Mouse (Mus musculus) hindbrain, postnatal 0 days (tissue): ENCODE results near the gene Actr10. TPM values are rescaled to one million over a fixed set of nuclear protein-coding genes. Genes with fewer than 3 reads are reported as not detected.

ENCODE experiments used
- ATAC-seq: fragments of 200-750 bp; cut with Nextera tagmentation; 2 replicates; pipeline ENCODE4 v1.8.0; 2017; ENCODE audit warnings: mild to moderate bottlenecking, moderate TSS enrichment, moderate library complexity
- DNase-seq: peaks from one replicate; pipeline ENCODE4 v3.0.0-alpha.2; 2015; ENCODE audit warnings: low spot score
- H3K27ac ChIP-seq: fragments of 300-500 bp; sonication (generic); 2 replicates; pipeline ENCODE4 v1.5.1; 2014; ENCODE audit warnings: mild to moderate bottlenecking
- H3K27me3 ChIP-seq: fragments of 300-500 bp; sonication (generic); 2 replicates; pipeline ENCODE4 v1.6.1; 2014; ENCODE audit warnings: low read length, mixed read lengths; ENCODE audit not compliant: insufficient read depth
- H3K36me3 ChIP-seq: fragments of 300-500 bp; sonication (generic); 2 replicates; pipeline ENCODE4 v1.6.1; 2014; ENCODE audit warnings: low read length, mixed read lengths; ENCODE audit not compliant: insufficient read depth
- H3K4me1 ChIP-seq: fragments of 300-500 bp; sonication (generic); 2 replicates; pipeline ENCODE4 v1.6.1; 2014; ENCODE audit warnings: antibody characterized with exemption, low read length, mixed read lengths; ENCODE audit not compliant: insufficient read depth
- H3K4me2 ChIP-seq: fragments of 300-500 bp; sonication (generic); 2 replicates; pipeline ENCODE4 v1.6.1; 2014; ENCODE audit warnings: low read depth, mild to moderate bottlenecking, low read length, moderate library complexity, mixed read lengths
- H3K4me3 ChIP-seq: fragments of 300-500 bp; sonication (generic); 2 replicates; pipeline ENCODE4 v1.5.1; 2014; ENCODE audit warnings: low read length
- H3K9ac ChIP-seq: fragments of 300-500 bp; sonication (generic); replicated peaks from 2 replicates; pipeline ENCODE4 v1.6.1; 2014; ENCODE audit warnings: mild to moderate bottlenecking, low read length, moderate library complexity, mixed read lengths
- H3K9me3 ChIP-seq: fragments of 300-500 bp; sonication (generic); 2 replicates; pipeline ENCODE4 v1.6.1; 2016; ENCODE audit warnings: low read length, mixed read lengths
- CTCF ChIP-seq: IDR thresholded peaks from 2 replicates; pipeline ENCODE4 v1.5.1; 2016; ENCODE audit warnings: antibody characterized with exemption, control low read depth, low read depth
- WGBS: fragments of 180-500 bp; shearing (Covaris S2); extraction: QIAGEN DNeasy Blood & Tissue Kit; methylation state at CpG from one replicate; pipeline ENCODE4 v1.1.7; 2014; 5-methylcytosine and 5-hydroxymethylcytosine counted together
- polyA plus RNA-seq: library from polyadenylated mRNA; unstranded; fragments of >200 nt; fragmentation: Nextera tagmentation; extraction: Ambion mirVana; gene quantifications from 2 replicates; pipeline ENCODE4 v1.2.1, GENCODE M21; 2015
- total RNA-seq: library from RNA; depleted of rRNA; stranded (reverse); fragments of >200 nt; gene quantifications from 2 replicates; pipeline ENCODE4 v1.2.3, GENCODE M21; 2014

Gene Actr10
- total and polyA plus RNA-seq, 2 experiments from 2014 or later, result 123 to 176 TPM

DNA sequence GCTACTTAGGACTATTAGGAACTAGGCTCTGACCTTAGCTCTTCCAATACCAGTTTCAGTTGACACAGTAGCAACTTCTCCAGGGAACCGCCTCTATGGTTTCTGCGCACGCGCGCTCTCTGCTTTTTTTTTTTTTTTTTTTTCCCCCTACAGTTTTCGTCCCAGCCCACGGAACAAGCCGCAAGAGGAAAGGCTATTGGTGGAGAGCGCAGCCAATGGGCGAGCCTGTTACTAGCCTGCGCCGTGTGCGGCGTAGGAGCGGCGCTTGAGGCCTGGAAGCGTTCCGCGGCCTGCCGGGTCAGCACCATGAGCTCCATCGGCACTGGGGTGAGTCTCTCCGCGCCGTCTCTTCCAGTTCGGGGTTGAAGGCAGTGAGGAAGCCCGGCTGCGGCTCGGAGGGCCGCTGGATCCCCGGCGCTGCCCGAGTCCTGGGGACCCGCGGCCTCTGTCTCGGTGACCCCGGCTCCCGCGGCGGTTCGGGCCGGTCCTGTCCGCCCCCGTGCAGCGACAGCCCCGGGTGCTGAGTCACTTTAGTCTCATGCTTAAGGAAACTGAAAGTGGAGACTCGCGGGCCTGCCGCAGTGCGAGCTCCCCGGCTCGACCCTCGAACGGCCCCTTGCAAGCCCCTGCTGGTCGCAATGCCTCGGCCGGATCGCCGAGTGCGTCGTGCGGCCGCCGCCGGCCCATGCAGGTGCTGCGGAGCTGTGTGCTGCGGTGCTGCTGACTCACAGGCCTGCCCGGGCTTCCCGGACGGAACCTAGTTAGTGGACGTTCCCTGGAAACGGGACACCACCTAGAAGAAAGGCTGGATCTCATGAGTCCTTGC, 37.0 kb downstream of the Actr10 start, which contains the start of gene Psma3:
Gene Psma3 (plus strand): TSS at position 181 of the 826 bp plus-strand sequence.
- peak; percentile 97 for DNase-seq
- Histone ChIP-seq H3K27me3 (no peaks in the 10 kb centered on the region), H3K4me1 (peaks cover 9% of the 10 kb centered on the region; the same call in 1 of the 2 replicates), H3K9ac (peak within 1 kb of the TSS; percentile 99), H3K27ac (peak within 1 kb of the TSS; percentile 99), H3K9me3 (no peaks in the 10 kb centered on the region), H3K4me3 (peak within 1 kb of the TSS; percentile 99), H3K4me2 (peak within 1 kb of the TSS; percentile 73), H3K36me3 (no peaks in the 10 kb centered on the region; the same call in 1 of the 2 replicates)
- ATAC-seq, result peak; percentile 99
- under 1% methylated on average over 71 of the region's 71 CpGs for WGBS
- TF ChIP-seq CTCF, result no peak

DNA sequence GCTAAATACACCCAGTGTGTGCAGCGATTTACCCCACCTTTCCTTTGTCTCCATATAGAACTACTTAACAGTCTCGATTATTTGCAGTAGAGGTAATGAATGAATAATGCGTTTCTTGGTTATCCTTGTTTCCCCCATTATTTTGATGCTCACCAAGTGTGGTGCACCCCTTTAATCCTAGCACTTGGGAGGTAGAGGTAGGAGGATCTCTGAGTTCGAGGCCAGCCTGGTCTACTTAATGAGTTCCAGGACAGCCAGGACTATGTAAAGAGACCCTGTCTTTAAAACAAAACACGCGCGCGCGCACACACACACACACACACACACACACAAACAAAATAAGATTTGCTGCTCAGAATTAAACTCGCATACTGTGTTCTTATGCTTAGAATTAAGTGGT, 37.7 kb downstream of the Actr10 start:
- TF ChIP-seq CTCF, result no peak

DNA sequence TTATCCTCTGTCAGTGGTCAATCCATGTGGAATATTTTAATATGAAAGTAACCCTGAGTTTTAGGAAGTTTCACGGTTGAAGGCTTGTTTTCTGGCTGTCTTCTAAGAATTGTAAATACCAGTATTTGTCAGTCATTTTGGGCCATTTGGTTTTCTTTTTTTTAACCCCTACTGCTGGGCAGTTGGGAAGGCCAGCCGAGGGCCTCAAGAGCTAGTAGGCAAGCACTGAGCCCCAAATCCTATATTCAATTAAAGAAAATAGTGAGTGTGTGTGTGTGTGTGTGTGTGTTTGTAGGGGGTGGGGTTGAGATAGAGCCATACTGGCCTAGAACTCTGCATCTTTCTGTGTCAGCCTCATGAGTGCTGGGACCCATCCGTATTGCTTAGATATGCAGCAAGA, 38.2 kb downstream of the Actr10 start:
- no peak for DNase-seq
- H3K27me3 ChIP-seq, result no peaks in the 10 kb centered on the region
- no peak overlapping the region for H3K27ac ChIP-seq
- peaks cover 9% of the 10 kb centered on the region; the same call in 1 of the 2 replicates for H3K4me1 ChIP-seq
- no peaks in the 10 kb centered on the region for H3K9me3 ChIP-seq
- no peak for TF ChIP-seq CTCF
- peak overlapping the region; percentile 73 for H3K4me2 ChIP-seq
- H3K4me3 ChIP-seq, result peak overlapping the region; percentile 99
- 68% methylated on average over 3 of the region's 3 CpGs for WGBS
- H3K36me3 ChIP-seq, result no peaks in the 10 kb centered on the region; the same call in 1 of the 2 replicates
- no peak for ATAC-seq
- 0 out of 2 replicates have a peak overlapping the region, but pooled peaks have one; percentile 99 for H3K9ac ChIP-seq

More for the DNA sequence above, 37.7 kb downstream of the Actr10 start:
- 31% methylated on average over 10 of the region's 10 CpGs for WGBS
- ATAC-seq (no peak), DNase-seq (no peak)
- H3K4me2 ChIP-seq, result peak overlapping the region; percentile 73
- peak overlapping the region; percentile 99 for H3K27ac ChIP-seq
- peak overlapping the region; percentile 99 for H3K4me3 ChIP-seq
- no peaks in the 10 kb centered on the region for H3K27me3 ChIP-seq
- H3K9ac ChIP-seq, result peak overlapping the region; percentile 99
- H3K36me3 ChIP-seq, result no peaks in the 10 kb centered on the region; the same call in 1 of the 2 replicates
- no peaks in the 10 kb centered on the region for H3K9me3 ChIP-seq
- H3K4me1 ChIP-seq, result peaks cover 9% of the 10 kb centered on the region; the same call in 1 of the 2 replicates

DNA sequence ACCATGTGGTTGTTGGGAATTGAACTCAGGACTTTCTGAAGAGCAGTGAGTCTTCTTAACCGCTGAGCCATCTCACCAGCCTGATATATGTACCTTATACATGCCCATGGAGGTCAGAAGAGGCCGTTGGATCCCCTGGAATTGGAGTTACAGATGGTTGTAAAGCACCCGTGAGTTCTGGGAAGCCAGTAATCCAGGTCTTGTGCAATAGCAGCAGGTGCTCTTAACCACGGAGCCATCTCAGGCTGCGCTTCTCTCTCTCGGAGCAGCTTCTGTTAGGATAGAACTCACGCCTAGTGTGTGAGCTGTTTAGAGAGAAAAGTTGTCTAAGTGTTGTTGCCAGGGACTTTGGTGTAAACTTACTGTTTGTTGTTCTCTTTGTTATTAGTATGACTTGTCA, 40.7 kb downstream of the Actr10 start:
- no peak for ATAC-seq

GRCm38 (mm10) chr12:70984855-70985550, 47.3 kb downstream of the Actr10 start:
- WGBS, result 94% methylated on average over 7 of the region's 7 CpGs
- no peak overlapping the region for H3K27ac ChIP-seq
- ATAC-seq, result no peak
- no peak overlapping the region for H3K9ac ChIP-seq
- H3K4me1 ChIP-seq, result no peaks in the 10 kb centered on the region
- H3K9me3 ChIP-seq, result no peaks in the 10 kb centered on the region
- peaks cover 48% of the 10 kb centered on the region for H3K36me3 ChIP-seq
- TF ChIP-seq CTCF, result no peak
- H3K4me2 ChIP-seq, result no peak overlapping the region
- no peak overlapping the region for H3K4me3 ChIP-seq
- H3K27me3 ChIP-seq, result no peaks in the 10 kb centered on the region
- no peak for DNase-seq

More for the DNA sequence above, 40.7 kb downstream of the Actr10 start:
- Histone ChIP-seq H3K4me1 (peaks cover 9% of the 10 kb centered on the region; the same call in 1 of the 2 replicates), H3K36me3 (peaks cover 7% of the 10 kb centered on the region; the same call in 1 of the 2 replicates), H3K9me3 (no peaks in the 10 kb centered on the region), H3K9ac (no peak overlapping the region), H3K4me3 (no peak overlapping the region), H3K27ac (no peak overlapping the region), H3K27me3 (no peaks in the 10 kb centered on the region), H3K4me2 (no peak overlapping the region)
- no peak for TF ChIP-seq CTCF
- 89% methylated on average over 7 of the region's 7 CpGs for WGBS
- no peak for DNase-seq

- no peak for DNase-seq
- Histone ChIP-seq H3K27ac (no peak overlapping the region), H3K9me3 (no peaks in the 10 kb centered on the region), H3K4me1 (no peaks in the 10 kb centered on the region), H3K27me3 (no peaks in the 10 kb centered on the region), H3K36me3 (peaks cover 30% of the 10 kb centered on the region), H3K4me3 (no peak overlapping the region), H3K4me2 (no peak overlapping the region), H3K9ac (no peak overlapping the region)
- 93% methylated on average over 5 of the region's 5 CpGs for WGBS
- no peak for ATAC-seq
- TF ChIP-seq CTCF, result no peak
Observed at GRCm38 (mm10) chr12:70997225-70997624, 59.6 kb downstream of the Actr10 start.
